Mouse (Mus musculus) heart, adult 2 months (tissue): Measurements from ENCODE around the gene Emc8. TPM values are rescaled to one million over a fixed set of nuclear protein-coding genes. Genes with fewer than 3 reads are reported as not detected.
A peak's percentile ranks its signal among the peaks of the same experiment; 100 is the strongest.

ENCODE experiments used
- DNase-seq, 2 experiments: peaks; one replicate each; pipeline ENCODE4 v3.0.0; 2021
- H3K27ac ChIP-seq: fragments of 200-600 bp; 2 replicates; pipeline ENCODE4 v1.8.1; 2022
- H3K27me3 ChIP-seq: fragments of 200-500 bp; 2 replicates; pipeline ENCODE4 v1.6.1; 2012; ENCODE audit warnings: mild to moderate bottlenecking, low read length, inconsistent platforms, mixed read lengths; ENCODE audit not compliant: control insufficient read depth, insufficient read depth
- H3K36me3 ChIP-seq: fragments of 200-500 bp; 2 replicates; pipeline ENCODE4 v1.6.1; 2012; ENCODE audit warnings: low read length, inconsistent platforms; ENCODE audit not compliant: control insufficient read depth, insufficient read depth
- H3K4me1 ChIP-seq: fragments of 200-500 bp; 2 replicates; pipeline ENCODE4 v1.6.1; 2011; ENCODE audit warnings: low read length; ENCODE audit not compliant: control insufficient read depth, insufficient read depth
- H3K4me3 ChIP-seq: fragments of 200-600 bp; 2 replicates; pipeline ENCODE4 v1.8.1; 2022
- H3K79me2 ChIP-seq: fragments of 200-500 bp; replicated peaks from 2 replicates; pipeline ENCODE4 v1.6.1; 2012; ENCODE audit warnings: mild to moderate bottlenecking, inconsistent platforms, low read length, moderate library complexity, mixed read lengths; ENCODE audit not compliant: control insufficient read depth, insufficient read depth
- H3K9ac ChIP-seq: fragments of 200-500 bp; 2 replicates; pipeline ENCODE4 v1.6.1; 2012; ENCODE audit warnings: low read depth, mild to moderate bottlenecking, control low read depth, inconsistent platforms, low read length, mixed read lengths
- CTCF ChIP-seq: fragments of 200-600 bp; IDR thresholded peaks from 2 replicates; pipeline ENCODE4 v1.8.1; 2022; ENCODE audit warnings: antibody characterized with exemption, mild to moderate bottlenecking, moderate library complexity
- EP300 ChIP-seq: fragments of 200-500 bp; IDR thresholded peaks from 2 replicates; pipeline ENCODE4 v1.6.1; 2011; ENCODE audit warnings: low read depth, low read length, control low read depth; ENCODE audit not compliant: insufficient read depth
- POLR2A ChIP-seq: fragments of 200-500 bp; IDR thresholded peaks from 2 replicates; pipeline ENCODE4 v1.6.1; 2011; ENCODE audit warnings: mild to moderate bottlenecking, low read depth, low read length, control low read depth; ENCODE audit not compliant: insufficient read depth
- WGBS: fragments of 180-500 bp; shearing (Covaris S2); methylation state at CpG from one replicate; pipeline ENCODE4 v1.1.7; 2018; 5-methylcytosine and 5-hydroxymethylcytosine counted together
- intact Hi-C: fragments of 180-260 bp; cut with DNase I; formaldehyde crosslinking; loops from one replicate; pipeline ENCODE4 v1.15.1; 2025
- polyA plus RNA-seq: library from polyadenylated mRNA; depleted of rRNA; stranded (reverse); fragments of >200 nt; gene quantifications from 2 replicates; pipeline ENCODE4 v1.2.3, GENCODE M21; 2012
- total RNA-seq, 2 experiments: library from RNA; stranded (reverse); gene quantifications; 2 replicates each; pipeline ENCODE4 v1.2.3; 2021

The Emc8 gene
- total and polyA plus RNA-seq, 3 experiments = 36.9 to 46.3 (median 42.2) TPM

DNA sequence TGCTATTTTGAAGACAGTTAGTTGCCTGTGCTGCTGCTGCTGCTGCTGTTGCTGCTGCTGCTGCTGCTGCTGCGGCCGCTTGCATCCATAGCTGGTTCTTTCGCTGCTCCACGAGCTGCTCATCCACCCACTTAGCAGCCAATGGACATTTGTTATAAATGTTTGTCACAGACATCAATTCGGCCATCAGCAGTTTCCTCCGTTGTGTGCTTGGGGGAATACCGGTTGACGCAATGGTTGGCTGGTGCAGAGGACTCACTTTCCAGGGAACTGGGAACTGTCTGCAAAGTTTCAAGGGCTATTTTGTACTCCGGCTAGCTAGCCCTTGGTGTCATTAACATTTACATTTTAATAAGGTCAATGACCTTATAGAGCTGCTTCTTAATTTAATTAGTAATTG is 35.8 kb upstream of the Emc8 start:
- Histone ChIP-seq H3K9ac (no peak overlapping the region), H3K36me3 (no peaks in the 10 kb centered on the region), H3K79me2 (no peaks in the 10 kb centered on the region), H3K4me1 (peaks cover 7% of the 10 kb centered on the region), H3K4me3 (no peak overlapping the region), H3K27ac (no peak overlapping the region), H3K27me3 (no peaks in the 10 kb centered on the region)
- peak in 1 of 2 experiments; percentile 58 for DNase-seq
- 66% methylated on average over 9 of the region's 9 CpGs for WGBS
- intact Hi-C loops = no loop called here
- TF ChIP-seq EP300 (no peak), CTCF (no peak), POLR2A (no peak)

DNA sequence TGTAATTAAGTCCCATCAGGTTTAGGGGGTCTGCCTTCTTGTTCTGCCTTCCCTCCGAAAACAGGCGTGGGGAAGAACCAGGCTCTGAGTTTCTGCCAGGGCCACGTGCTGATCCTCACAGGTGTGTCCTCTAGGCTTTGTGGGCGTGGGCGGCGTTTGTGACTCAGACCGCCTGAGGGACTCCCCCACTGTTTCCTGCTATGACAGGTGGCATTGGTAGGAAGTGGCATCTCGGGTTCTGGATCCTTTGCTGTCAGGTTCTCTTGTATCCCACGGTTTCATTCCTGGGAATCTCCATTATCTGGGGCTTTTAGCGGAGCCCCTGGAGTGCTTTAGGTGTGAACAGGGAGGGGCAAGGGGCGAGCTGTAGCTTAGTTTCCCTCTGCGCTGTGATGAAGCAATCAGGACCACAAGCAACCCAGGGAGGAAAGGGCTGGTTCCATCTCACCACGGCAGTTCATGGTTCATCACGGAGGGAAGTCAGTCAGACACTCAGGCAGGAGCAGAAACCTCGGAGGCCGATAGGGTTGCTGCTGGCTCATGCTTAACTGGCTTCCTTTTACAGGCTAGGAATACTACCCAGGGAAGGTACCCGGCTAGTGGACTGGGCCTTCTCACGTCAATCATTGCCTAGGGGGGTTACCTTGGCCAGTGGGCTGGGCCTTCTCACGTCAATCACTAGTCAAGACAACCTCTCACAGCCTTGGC is 33.5 kb upstream of the Emc8 start:
- Histone ChIP-seq H3K27me3 (no peaks in the 10 kb centered on the region), H3K36me3 (no peaks in the 10 kb centered on the region), H3K27ac (no peak overlapping the region), H3K4me3 (no peak overlapping the region), H3K9ac (no peak overlapping the region), H3K4me1 (peaks cover 10% of the 10 kb centered on the region), H3K79me2 (no peaks in the 10 kb centered on the region)
- peak in 1 of 2 experiments; percentile 57 for DNase-seq
- 65% methylated on average over 19 of the region's 19 CpGs for WGBS
- TF ChIP-seq EP300 (no peak), CTCF (no peak), POLR2A (no peak)
- intact Hi-C loops = no loop called here

DNA sequence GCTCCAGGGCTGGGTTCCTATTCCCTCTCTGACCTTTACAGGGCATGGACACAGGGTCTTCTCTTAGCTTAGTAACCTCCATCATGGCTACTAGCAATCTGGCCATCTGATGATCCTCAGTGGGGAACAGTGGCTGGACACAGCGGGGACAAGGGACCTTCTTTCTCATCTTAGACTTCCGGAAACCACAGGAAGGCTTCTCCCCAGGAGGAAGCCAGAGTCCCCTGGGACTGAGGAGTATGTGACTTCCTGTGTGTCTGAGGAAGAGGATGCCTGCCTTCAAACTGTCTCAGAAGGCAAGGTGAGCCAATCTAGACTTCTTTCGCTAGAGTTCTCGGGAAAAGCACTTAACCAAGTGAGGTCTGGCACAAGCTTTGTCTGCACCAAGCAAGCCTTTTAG is 31.7 kb upstream of the Emc8 start:
- Histone ChIP-seq H3K27ac (no peak overlapping the region; the same call in 1 of the 2 replicates), H3K4me3 (no peak overlapping the region), H3K36me3 (no peaks in the 10 kb centered on the region), H3K9ac (no peak overlapping the region), H3K4me1 (peaks cover 17% of the 10 kb centered on the region), H3K27me3 (no peaks in the 10 kb centered on the region), H3K79me2 (no peaks in the 10 kb centered on the region)
- intact Hi-C loops = no loop called here
- TF ChIP-seq EP300 (no peak), POLR2A (no peak), CTCF (no peak)
- DNase-seq = no peak
- 36% methylated on average over 4 of the region's 4 CpGs for WGBS

DNA sequence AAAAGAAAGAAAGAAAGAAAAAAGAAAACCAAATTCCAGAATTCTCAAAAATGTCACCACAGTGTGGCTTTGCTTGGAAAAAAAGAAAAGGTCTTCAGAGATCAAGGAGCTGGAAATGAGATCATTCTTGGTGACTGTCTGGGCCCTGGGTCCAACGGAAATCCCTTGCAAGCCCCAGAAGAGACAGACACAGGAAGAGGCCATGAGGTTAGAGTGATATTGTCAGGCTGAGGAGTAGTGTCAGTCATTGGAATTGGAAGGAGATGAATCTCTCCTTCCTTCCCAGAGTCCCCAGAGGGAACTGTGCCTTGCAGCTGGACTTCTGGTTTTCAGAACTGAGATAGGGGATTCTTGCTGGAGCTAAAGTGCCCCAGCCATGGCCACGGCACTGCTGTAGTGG is 31.2 kb upstream of the Emc8 start:
- H3K4me3 ChIP-seq = no peak overlapping the region
- no peaks in the 10 kb centered on the region for H3K79me2 ChIP-seq
- TF ChIP-seq CTCF = no peak
- 0 out of 2 replicates have a peak, but pooled peaks have one; percentile 8 for TF ChIP-seq EP300
- no peak for TF ChIP-seq POLR2A
- peaks cover 17% of the 10 kb centered on the region for H3K4me1 ChIP-seq
- H3K27ac ChIP-seq = no peak overlapping the region; the same call in 1 of the 2 replicates
- H3K27me3 ChIP-seq = no peaks in the 10 kb centered on the region
- WGBS = 26% methylated on average over 2 of the region's 2 CpGs
- DNase-seq = no peak
- H3K9ac ChIP-seq = no peak overlapping the region
- no peaks in the 10 kb centered on the region for H3K36me3 ChIP-seq
- intact Hi-C loops = loop anchor here (5.0 kb wide), 2 partner anchors 38 to 53 kb away; partner anchors contain the start of gene Irf8

DNA sequence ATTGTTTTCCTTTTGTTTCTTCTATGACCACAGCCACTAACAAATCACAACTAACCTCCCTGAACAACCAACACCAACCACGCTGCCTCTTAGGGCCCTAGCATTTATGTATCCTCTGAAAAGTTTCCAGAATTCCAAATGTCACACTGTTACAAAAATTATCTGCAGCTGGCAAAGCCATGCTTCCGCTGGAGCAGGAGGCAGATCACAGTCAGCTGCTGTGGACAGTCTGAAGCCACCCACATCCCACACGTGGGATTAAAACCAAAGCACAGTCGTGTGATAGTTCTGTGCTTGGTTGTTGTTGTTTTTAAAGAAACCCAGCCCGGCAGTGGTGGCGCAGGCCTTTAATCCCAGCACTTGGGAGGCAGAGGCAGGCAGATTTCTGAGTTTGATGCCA is 30.7 kb upstream of the Emc8 start:
- Histone ChIP-seq H3K79me2 (no peaks in the 10 kb centered on the region), H3K27ac (peak overlapping the region; percentile 31), H3K36me3 (no peaks in the 10 kb centered on the region), H3K4me1 (peaks cover 17% of the 10 kb centered on the region), H3K4me3 (no peak overlapping the region), H3K9ac (no peak overlapping the region), H3K27me3 (no peaks in the 10 kb centered on the region)
- TF ChIP-seq POLR2A (no peak), EP300 (no peak), CTCF (no peak)
- no peak for DNase-seq
- WGBS = 41% methylated on average over 6 of the region's 6 CpGs
- intact Hi-C loops = loop anchor here (5.0 kb wide), 2 partner anchors 38 to 53 kb away; partner anchors contain the start of gene Irf8

DNA sequence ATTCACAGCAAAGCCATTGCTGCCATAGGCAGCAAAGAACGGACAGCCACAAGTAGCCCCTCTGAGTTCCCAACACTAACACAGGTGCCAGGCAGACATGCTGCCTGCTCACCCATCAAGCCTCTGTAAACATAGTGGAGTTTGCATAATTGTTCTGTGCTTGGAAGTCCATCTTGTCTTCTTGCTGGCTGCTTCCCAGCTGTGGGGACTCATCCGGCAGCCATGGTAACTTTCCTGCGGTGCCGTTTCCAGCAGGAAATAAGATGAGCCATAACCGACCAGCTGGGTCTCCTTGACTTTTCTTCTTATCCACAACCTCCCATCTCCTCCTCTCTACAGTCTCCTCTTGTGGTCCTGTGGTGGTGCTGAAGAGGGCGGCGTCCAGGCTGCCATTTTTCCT is 30.1 kb upstream of the Emc8 start:
- 54% methylated on average over 7 of the region's 7 CpGs for WGBS
- Histone ChIP-seq H3K27me3 (no peaks in the 10 kb centered on the region), H3K4me1 (peaks cover 17% of the 10 kb centered on the region), H3K36me3 (no peaks in the 10 kb centered on the region), H3K79me2 (no peaks in the 10 kb centered on the region), H3K27ac (peak overlapping the region; percentile 31), H3K9ac (no peak overlapping the region), H3K4me3 (no peak overlapping the region)
- intact Hi-C loops = loop anchor here (5.0 kb wide), 2 partner anchors 39 to 54 kb away; partner anchors contain the start of gene Irf8
- no peak for TF ChIP-seq CTCF
- TF ChIP-seq EP300 = no peak
- TF ChIP-seq POLR2A = no peak
- no peak for DNase-seq
